Mouse (Mus musculus) large intestine, adult 2 months (tissue): Measurements from ENCODE around the gene Mrps23. TPM values are rescaled to one million over a fixed set of nuclear protein-coding genes. Genes with fewer than 3 reads are reported as not detected.

Experiments
- DNase-seq: peaks from one replicate; pipeline ENCODE4 v3.0.0-alpha.2; 2012; ENCODE audit warnings: low read depth, low spot score
- WGBS: fragments of 180-500 bp; shearing (Covaris S2); methylation state at CpG from one replicate; pipeline ENCODE4 v1.1.7; 2018; 5-methylcytosine and 5-hydroxymethylcytosine counted together
- polyA plus RNA-seq: library from polyadenylated mRNA; depleted of rRNA; stranded (reverse); fragments of >200 nt; gene quantifications from 2 replicates; pipeline ENCODE4 v1.2.3, GENCODE M21; 2012; rRNA removed

The Mrps23 gene
- polyA plus RNA-seq, 1 experiment, result 40.8 TPM

DNA sequence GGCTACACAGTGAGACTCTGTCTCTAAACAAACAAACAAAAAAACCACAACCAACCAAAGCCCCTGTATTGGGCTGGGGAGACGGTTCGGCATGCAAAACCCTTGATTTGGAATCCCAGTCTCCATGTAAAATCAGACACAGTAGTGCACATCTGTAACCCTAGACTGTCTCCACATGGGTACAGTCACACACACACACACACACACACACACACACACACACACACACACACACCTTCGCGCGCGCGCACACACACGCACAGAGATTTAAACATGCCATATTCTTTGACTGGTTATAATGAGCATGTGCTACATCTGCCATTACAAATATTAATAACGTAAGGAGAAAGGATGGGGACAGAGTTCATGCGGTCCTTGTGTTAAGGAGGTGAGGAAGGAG is 36.1 kb downstream of the Mrps23 start:
- 95% methylated on average over 10 of the region's 10 CpGs for WGBS
- DNase-seq, result no peak

DNA sequence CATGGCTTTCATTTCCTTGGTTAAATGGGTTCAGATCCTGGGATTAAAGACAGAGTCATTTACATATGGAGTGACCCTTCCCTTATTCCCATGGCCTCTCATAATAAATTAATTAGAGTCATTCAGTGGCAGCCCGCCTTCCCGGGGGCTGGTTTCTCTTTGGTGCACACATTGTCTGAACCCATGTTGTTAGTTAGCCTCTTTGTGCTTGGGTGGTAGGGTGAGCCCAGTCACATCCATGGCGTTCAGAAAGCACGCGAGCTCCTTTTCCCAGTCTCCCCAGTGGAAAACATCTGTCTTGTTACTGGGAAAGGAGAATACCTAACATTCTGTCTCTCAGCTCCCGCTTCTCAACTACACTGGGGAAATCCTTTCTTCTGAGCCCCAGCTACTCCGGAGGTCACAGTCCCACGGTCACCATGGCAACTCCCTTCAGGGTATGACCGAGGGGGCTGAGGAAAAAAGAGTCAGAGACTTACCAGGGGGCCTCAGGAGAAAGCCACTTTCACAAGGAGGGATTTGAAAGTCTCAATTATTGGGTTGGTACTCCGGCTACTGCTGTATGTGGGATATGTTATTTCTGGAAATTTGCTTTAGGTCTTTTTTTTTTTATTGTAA is 36.7 kb downstream of the Mrps23 start:
- DNase-seq, result no peak
- WGBS, result 77% methylated on average over 10 of the region's 10 CpGs

DNA sequence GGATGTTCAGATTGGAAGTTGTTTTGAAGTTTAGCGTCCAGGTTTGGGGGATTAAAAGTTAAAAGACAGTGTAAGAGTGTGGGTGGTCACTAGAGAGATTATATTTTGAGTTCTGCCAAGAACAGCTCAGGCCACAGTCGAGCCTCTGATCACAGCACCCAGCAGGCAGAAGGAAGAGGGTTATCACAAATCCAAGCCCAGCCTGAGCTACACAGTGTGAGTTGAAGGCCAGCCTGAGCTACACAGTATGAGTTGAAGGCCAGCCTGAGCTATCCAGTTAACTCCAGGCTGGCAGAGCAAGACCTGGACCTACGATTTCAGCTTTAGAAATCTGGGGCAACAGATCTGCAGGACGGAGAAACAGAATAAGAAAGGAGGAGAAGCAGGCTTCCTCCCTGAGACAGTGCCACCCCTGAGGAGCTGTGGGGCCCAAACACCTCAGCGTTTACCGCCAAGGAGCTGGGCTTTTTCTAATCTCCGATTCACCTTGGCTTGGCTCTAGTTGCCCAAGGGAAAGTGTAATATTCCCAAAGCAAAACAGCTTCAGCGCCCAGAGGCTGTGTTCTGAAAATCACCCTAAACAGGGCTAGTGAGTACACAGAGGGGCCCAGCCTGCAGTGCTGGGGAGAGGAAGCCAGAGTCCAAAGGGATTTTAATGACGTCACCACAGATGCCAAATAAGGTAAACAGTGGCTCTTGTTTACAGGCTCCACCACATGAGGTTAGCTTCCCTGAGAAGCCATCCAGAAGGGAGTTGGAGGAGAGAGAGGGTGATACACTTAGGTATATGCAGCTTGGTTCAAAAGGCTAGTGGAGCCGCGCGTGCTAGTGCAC is 37.5 kb downstream of the Mrps23 start:
- no peak for DNase-seq
- WGBS, result 49% methylated on average over 12 of the region's 12 CpGs

DNA sequence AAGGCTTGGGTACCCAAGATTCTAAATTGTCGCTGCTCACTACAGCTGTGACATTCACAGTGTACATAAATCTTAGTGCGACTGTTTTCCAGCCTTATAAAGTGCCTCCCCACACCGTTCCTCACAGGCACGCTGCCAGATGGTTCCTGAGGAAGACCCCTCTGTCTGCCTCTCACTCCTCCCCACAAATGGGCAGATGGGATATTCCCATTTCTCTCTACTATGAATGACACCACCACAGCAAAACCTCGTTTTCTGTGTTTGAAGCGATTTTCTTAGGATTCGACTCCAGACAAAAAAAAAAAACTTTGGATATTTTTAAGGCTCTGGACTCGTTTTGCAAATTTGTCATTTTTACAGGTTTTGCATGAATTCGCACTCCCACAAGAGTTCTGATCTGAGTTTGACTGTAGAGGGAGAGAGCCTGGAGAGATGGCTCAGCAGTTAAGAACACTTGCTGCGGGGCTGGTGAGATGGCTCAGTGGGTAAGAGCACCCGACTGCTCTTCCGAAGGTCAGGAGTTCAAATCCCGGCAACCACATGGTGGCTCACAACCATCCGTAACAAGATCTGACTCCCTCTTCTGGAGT is 41.5 kb downstream of the Mrps23 start:
- 81% methylated on average over 14 of the region's 14 CpGs for WGBS
- DNase-seq, result no peak

DNA sequence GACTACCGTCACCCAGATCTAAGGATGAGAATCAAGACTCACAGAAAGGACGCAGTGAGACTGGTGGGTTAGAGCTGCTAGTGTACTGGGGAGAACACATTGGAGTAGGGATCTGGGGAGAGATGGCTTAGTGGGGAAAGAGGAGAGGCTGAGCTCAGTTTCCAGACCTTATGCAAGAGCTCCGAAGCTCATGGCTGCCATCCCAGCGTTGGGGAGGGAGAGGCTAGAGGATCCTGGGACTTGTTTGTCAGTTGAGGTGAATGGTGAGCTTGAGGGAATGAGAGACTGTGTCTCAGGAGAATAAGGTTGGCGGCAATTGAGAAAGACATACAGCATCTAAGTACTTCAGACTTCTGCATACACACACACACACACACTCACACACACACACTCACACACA is 44.4 kb downstream of the Mrps23 start:
- WGBS, result 74% methylated on average over 5 of the region's 5 CpGs
- no peak for DNase-seq

DNA sequence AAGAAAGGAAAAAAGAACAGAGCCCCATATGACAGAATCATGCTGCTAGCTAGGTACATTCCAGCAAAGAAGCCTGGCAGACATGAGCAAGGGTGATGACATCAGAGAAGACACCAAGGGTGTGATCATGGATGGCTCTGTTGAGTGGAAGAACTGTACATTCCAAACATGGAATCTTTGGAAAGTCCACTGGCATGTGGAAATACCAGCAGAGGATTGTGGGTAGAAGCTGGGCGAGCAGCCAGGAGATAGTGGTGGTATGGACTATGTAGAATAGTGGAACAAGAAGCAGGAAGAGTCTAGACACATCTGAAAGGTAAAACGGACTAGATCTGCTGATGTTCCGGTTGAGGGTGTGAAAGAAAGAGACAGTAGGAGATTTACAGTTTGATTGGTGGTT is 46.4 kb downstream of the Mrps23 start:
- DNase-seq, result no peak
- WGBS, result 42% methylated on average over 3 of the region's 3 CpGs

DNA sequence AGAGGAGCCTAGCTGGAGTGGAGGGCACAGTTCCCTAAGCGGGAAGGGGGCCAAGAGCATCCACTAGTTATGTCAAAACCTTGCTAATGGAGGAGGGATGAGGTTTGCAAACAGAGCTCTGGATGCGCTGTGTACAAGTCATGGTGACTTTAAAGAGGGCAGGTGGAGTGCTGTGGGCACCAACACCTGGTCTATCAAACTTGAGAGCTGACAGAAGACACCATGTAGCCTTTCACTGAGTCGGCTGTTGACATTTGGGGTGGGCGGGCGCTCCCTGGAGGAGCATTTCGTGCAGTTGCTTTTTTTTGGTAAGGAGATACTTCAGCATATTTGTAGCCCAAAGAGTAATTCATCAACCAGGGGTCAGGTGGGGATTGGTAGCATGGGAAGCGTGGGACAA is 47.1 kb downstream of the Mrps23 start:
- 70% methylated on average over 7 of the region's 7 CpGs for WGBS
- DNase-seq, result no peak

DNA sequence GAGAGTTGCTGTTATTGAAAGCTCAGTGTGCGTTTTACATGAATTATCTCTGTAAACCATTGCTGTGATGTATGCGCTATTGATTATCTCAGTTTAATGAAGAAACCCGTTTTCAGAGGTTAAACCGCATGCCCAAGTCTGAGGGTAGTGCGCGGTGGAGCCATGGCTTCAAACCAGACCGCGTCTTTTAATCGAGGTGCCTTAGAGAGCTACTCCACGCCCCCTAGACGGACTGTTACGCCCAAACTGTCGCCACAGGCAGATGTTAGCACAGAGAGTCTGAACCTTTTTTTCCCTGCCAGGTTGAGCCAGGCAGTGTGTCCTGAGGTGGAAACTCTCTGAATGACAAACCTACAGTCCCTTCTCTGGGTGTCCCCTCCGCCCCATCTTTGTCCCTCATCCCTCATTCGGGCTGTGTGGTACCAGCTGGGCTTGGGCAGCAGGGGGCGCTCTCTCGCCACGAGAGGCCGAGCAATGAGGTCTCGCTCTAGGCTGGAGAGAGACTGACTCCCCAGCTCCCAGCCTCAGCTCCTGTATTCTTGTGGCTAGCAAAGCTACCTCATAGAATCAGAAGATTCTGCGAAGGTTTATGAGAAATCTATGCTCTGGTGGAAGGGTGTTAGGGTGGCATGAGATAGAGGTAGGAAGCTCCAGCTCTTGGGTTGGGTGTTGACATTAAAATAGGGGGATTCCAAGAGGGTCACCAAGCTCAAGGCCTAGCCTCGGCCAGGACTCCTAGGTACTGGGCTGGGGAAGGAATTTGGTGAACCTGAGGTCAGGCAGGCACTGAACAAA is 48.0 kb downstream of the Mrps23 start:
- 15% methylated on average over 22 of the region's 22 CpGs for WGBS

DNA sequence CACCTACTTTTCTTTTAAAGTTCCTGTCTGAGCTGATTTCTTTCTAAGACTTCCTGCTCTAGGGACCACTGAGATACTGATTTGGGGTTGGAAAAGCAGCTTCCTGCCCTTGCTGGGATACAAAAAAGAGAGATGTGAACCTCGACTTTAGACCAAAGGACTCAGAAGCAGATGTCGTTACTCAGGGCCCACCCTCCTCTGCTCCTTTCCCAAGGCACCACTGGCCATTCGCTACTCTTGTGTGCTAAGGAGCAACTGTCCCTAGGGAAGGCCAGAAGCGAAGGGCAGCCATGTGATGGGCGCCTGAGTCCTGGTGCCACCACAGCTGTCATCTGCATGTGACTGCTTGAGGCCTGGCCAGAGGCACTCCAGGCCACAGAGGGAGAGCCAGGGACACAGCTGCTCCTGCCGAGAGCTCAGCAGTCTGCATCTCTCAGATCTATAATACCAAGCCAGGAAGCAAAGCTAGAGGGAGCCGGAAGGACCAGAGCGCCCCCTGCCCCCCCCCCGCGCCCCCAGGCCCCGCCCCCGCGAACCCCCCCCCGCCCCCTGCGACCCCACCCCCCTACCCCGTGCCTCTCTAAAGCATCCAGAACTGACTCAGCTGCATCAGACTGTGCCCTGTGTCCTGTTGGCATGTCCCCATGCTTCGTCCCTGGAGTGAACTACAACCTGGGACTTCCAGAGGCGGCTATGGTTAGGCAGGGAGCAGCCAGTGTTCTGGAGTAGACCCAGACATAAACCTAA is 48.8 kb downstream of the Mrps23 start:
- 48% methylated on average over 14 of the region's 18 CpGs for WGBS

More for the DNA sequence above, 48.0 kb downstream of the Mrps23 start:
- peak; percentile 27 for DNase-seq

DNA sequence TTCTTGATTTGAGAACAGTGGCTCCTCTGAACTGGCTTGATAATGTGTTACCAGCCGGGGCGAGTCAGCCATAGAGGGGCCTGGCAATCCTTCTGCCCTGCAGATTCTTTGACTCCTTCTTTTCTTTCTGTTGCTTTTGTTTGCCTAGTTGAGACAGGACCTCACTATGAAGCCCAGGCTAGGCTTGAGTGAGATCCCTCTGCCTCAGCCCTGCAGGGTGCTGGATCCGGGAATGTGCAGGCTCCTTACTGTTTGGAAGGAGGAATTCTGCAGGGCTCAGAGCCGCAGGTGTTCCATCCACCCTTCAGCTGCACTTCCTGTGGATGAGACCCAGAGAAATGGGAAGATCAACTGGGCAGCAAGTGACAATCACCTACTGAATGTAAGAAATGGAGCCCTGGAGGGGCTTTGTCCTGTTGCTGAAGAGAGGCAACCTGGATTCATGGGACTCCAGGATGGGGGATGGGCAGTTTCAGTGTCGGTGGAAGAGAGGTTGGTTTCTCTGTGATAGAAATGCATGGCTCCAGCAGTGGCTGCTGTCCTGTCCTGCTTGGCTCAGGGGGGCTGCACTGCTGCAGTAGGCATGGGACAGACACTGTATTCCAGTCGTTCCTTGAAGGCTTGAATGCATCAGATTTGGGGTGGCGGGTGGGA is 49.5 kb downstream of the Mrps23 start:
- WGBS, result 78% methylated on average over 7 of the region's 7 CpGs
- no peak for DNase-seq

More for the DNA sequence above, 48.8 kb downstream of the Mrps23 start:
- no peak for DNase-seq

DNA sequence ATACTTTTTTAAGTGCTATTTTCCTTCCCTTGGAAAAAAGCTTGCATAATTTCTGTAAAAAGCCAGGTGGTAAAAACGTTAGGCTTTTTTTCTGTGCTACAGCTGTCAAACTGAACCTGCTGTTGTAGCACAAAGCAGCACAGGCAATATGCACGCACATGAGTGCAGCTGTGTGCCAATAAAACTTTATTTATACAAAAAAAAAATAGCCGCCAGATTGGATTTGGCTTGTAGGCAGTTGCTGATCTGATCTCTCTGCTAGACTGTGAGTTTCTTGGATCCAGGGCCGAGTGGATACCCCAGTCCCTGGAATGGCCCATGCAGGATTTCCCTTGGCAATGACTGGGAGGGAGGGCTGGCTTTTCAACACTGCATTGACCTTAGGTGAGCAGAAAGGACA is 53.5 kb downstream of the Mrps23 start:
- DNase-seq, result no peak
- 44% methylated on average over 4 of the region's 4 CpGs for WGBS

DNA sequence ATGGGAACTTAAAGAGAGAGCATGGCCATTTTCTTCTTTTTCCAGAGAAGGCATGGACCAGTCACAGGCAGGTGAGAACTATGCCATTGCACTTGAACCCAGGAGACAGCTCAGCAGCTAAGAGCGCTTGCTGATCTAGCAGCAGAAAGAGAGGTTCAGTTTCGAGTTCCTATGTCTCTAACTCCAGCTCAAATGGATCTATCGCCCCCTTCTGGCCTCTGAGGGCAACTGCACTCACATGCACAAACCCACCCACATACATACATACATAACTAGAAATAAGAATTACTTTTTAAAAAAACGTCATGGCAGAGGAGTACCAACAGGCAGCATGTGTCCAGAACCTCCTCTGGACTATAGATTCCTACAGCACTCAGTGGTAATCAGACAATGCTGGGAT is 54.0 kb downstream of the Mrps23 start:
- no peak for DNase-seq
- 85% methylated on average over 4 of the region's 4 CpGs for WGBS

DNA sequence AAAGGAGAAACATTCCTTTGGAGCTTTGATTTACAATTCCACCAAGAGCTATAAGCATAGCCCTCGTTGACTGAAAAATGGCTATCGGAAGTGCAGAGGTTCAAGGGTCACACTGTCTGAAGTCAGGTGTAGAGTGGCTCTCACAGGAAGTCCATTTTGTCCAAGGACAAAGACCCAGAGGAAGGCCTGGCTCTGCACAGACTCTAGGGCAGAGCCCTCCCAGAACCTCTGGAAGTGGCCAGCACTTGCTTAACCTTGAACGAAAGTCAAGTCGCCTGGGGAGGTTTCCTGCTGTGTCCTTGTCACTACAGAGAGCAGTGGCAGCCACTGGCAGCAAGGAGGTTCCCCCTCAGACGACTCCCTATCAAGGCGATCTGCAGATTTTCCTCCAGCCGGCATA is 56.3 kb downstream of the Mrps23 start:
- no peak for DNase-seq
- 56% methylated on average over 7 of the region's 7 CpGs for WGBS

Other genes with a start within 250 kb of the Mrps23 start
- 71.1 and 101 TPM in 2 replicates for gene Dynll2, start 216.9 kb upstream of the Mrps23 start, polyA plus RNA-seq
- gene Srsf1, start 157.0 kb upstream of the Mrps23 start, polyA plus RNA-seq, result 54.8 and 81.0 TPM in 2 replicates
- gene Vezf1, start 136.1 kb upstream of the Mrps23 start, polyA plus RNA-seq, result 9.8 and 13.7 TPM in 2 replicates
- gene Cuedc1, start 106.3 kb upstream of the Mrps23 start, polyA plus RNA-seq, result 11.2 and 13.0 TPM in 2 replicates
- gene Ccdc182, start 89.7 kb downstream of the Mrps23 start, polyA plus RNA-seq, result not detected in 2 replicates